Comparison of ENCODE assay signal across 9 mouse cellular contexts in genomic region chr5:148554242-148554641, GRCm38 (mm10). TPM values are rescaled to one million over a fixed set of nuclear protein-coding genes. Genes with fewer than 3 reads are reported as not detected.
DNase-seq lines count a peak whose midpoint lies in the region; ATAC-seq and TF ChIP-seq lines count a peak whose summit lies in the region.
"Had no signal": no experiment of that assay in that cellular context is flagged by ENCODE, and none has a peak within 500 bp of the region (broad histone marks: within the 10 kb centered on the region; RNA-seq: fewer than 3 reads in every experiment).

No protein-coding gene starts in this region.

- TF ChIP-seq CTCF in lung, postnatal 0 days (IDR thresholded peaks at IDR 0.05) = no peak

- WGBS in lung, postnatal 0 days = 32% methylated on average over 7 of the region's 7 CpGs
- WGBS in limb, embryonic 13.5 days = 22% methylated on average over 7 of the region's 7 CpGs
- WGBS in stomach, embryonic 16.5 days = 36% methylated on average over 7 of the region's 7 CpGs

- H3K4me2 ChIP-seq in lung, postnatal 0 days (replicated peaks; ENCODE audit: low read depth, low read length) = no peak overlapping the region
- H3K4me2 ChIP-seq in limb, embryonic 13.5 days (replicated peaks) = peak overlapping the region; percentile 44
- H3K4me2 ChIP-seq in stomach, embryonic 16.5 days (ENCODE audit: low read depth, low read length) = peak overlapping the region; percentile 36; the same call in 1 of the 2 replicates

- DNase-seq in embryo, embryonic 10.5 days (ENCODE audit: low spot score) = peak; percentile 30
- DNase-seq in embryo, embryonic 11 days = no peak
- peak; percentile 51 for DNase-seq in lung, postnatal 0 days (ENCODE audit: low spot score)
- DNase-seq in lung, postnatal 36 days = no peak
- no peak for DNase-seq in urinary bladder, postnatal 36 days (ENCODE audit: low spot score in 2 of 2)
- DNase-seq in ovary, adult 18-20 months (ENCODE audit: low spot score) = no peak

- no peaks in the 10 kb centered on the region for H3K9me3 ChIP-seq in lung, postnatal 0 days (ENCODE audit: low read length)
- no peaks in the 10 kb centered on the region for H3K9me3 ChIP-seq in limb, embryonic 13.5 days
- H3K9me3 ChIP-seq in stomach, embryonic 16.5 days (replicated peaks; ENCODE audit: control insufficient read depth, low read length) = no peaks in the 10 kb centered on the region

- peak overlapping the region; percentile 98 for H3K27ac ChIP-seq in lung, postnatal 0 days (ENCODE audit: low read length)
- no peak overlapping the region for H3K27ac ChIP-seq in limb, embryonic 13.5 days
- H3K27ac ChIP-seq in stomach, embryonic 16.5 days (ENCODE audit: low read length) = no peak overlapping the region
- H3K27ac ChIP-seq: liver, embryonic 14.5 days had no signal

- no peaks in the 10 kb centered on the region for H3K27me3 ChIP-seq in lung, postnatal 0 days (replicated peaks; ENCODE audit: insufficient read depth, low read length)
- peaks cover 18% of the 10 kb centered on the region for H3K27me3 ChIP-seq in limb, embryonic 13.5 days
- H3K27me3 ChIP-seq in stomach, embryonic 16.5 days (ENCODE audit: control insufficient read depth, insufficient read depth, low read length) = no peaks in the 10 kb centered on the region

- H3K9ac ChIP-seq in lung, postnatal 0 days (replicated peaks; ENCODE audit: low read depth) = 0 out of 2 replicates have a peak overlapping the region, but pooled peaks have one; percentile 1
- H3K9ac ChIP-seq in limb, embryonic 13.5 days = 0 out of 2 replicates have a peak overlapping the region, but pooled peaks have one; percentile 25
- peak overlapping the region; percentile 60 for H3K9ac ChIP-seq in stomach, embryonic 16.5 days (ENCODE audit: low read length)
- H3K9ac ChIP-seq: liver, embryonic 14.5 days had no signal

- H3K4me1 ChIP-seq in lung, postnatal 0 days (ENCODE audit: insufficient read depth, low read depth, low read length) = peaks cover 5% of the 10 kb centered on the region; the same call in 1 of the 2 replicates
- H3K4me1 ChIP-seq in limb, embryonic 13.5 days = peaks cover 30% of the 10 kb centered on the region
- H3K4me1 ChIP-seq in stomach, embryonic 16.5 days (ENCODE audit: control insufficient read depth, insufficient read depth, low read length) = peaks cover 21% of the 10 kb centered on the region

- ATAC-seq in lung, postnatal 0 days = no peak
- no peak for ATAC-seq in limb, embryonic 13.5 days (ENCODE audit: low FRiP score, low read depth)
- ATAC-seq in stomach, embryonic 16.5 days (ENCODE audit: insufficient read depth, low FRiP score) = no peak

- no peak for TF ChIP-seq EP300 in lung, postnatal 0 days (IDR thresholded peaks at IDR 0.05)

- no peaks in the 10 kb centered on the region for H3K36me3 ChIP-seq in lung, postnatal 0 days (ENCODE audit: insufficient read depth, low read length)
- H3K36me3 ChIP-seq in limb, embryonic 13.5 days = no peaks in the 10 kb centered on the region
- H3K36me3 ChIP-seq in stomach, embryonic 16.5 days (ENCODE audit: control insufficient read depth, insufficient read depth, low read length) = no peaks in the 10 kb centered on the region

- no peak overlapping the region for H3K4me3 ChIP-seq in lung, postnatal 0 days (ENCODE audit: low read depth, low read length)
- no peak overlapping the region for H3K4me3 ChIP-seq in limb, embryonic 13.5 days
- no peak overlapping the region for H3K4me3 ChIP-seq in stomach, embryonic 16.5 days (replicated peaks; ENCODE audit: low read length)

RNA-seq across cellular contexts. Expression of gene Ubl3, which starts 1.7 kb away (rescaled TPM):
- polyA plus RNA-seq in lung, postnatal 0 days (2015; fragmentation: Nextera tagmentation; extraction: Ambion mirVana) = 161 and 165 TPM in 2 replicates
- 68.1 and 69.7 TPM in 2 replicates for polyA plus RNA-seq in limb, embryonic 13.5 days (2015; fragmentation: Nextera tagmentation; extraction: Ambion mirVana)
- 36.3 and 41.0 TPM in 2 replicates for polyA plus RNA-seq in stomach, embryonic 16.5 days (2015; fragmentation: Nextera tagmentation; extraction: Ambion mirVana)

Comparison
In these comparisons a context has a peak if more than half of its experiments do, and no peak if none do; other contexts are left out.
1. DNase-seq: peak in embryo, embryonic 10.5 days (single experiment) and lung, postnatal 0 days (single experiment); none in embryo, embryonic 11 days (single experiment), lung, postnatal 36 days (single experiment), urinary bladder, postnatal 36 days (0 of 2) and ovary, adult 18-20 months (single experiment).
2. H3K9ac ChIP-seq: peak in every context shown above with its lines; median percentile 60 in stomach, embryonic 16.5 days; 25 in limb, embryonic 13.5 days; 1 in lung, postnatal 0 days.